Mouse (Mus musculus) MEL (cell line): ENCODE data around the gene Abl1. TPM values are rescaled to one million over a fixed set of nuclear protein-coding genes. Genes with fewer than 3 reads are reported as not detected.

ENCODE experiments used
- DNase-seq: peaks from one replicate; pipeline ENCODE4 v3.0.0; 2011; ENCODE audit warnings: low read depth, low spot score
- H3K27ac ChIP-seq: 2 replicates; pipeline ENCODE4 v1.5.1; 2012; ENCODE audit warnings: low read depth, mild to moderate bottlenecking, control low read depth, low read length, moderate library complexity; ENCODE audit not compliant: control insufficient read depth
- H3K27me3 ChIP-seq, 2 experiments: fragments of 150-350 bp in 1 of 2; sonication (generic) in 1 of 2; 2 replicates each; pipeline ENCODE4 v1.6.1; 2012; ENCODE audit warnings: low read length in 2 of 2, mild to moderate bottlenecking in 2 of 2, improper control_type of control experiment in 1 of 2, moderate library complexity in 1 of 2; ENCODE audit not compliant: insufficient read depth in 2 of 2, control insufficient read depth in 1 of 2
- H3K36me3 ChIP-seq, 2 experiments: 2 replicates each; pipeline ENCODE4 v1.6.1; 2012 to 2014; ENCODE audit warnings: low read length in 2 of 2, improper control_type of control experiment in 1 of 2, inconsistent platforms in 1 of 2, mild to moderate bottlenecking in 1 of 2; ENCODE audit not compliant: insufficient read depth in 2 of 2, control insufficient read depth in 1 of 2
- H3K4me1 ChIP-seq, 2 experiments: fragments of 150-350 bp in 1 of 2; sonication (generic) in 1 of 2; 2 replicates each; pipeline ENCODE4 v1.6.1; 2012; ENCODE audit warnings: low read length in 2 of 2, improper control_type of control experiment in 1 of 2, mild to moderate bottlenecking in 1 of 2; ENCODE audit not compliant: insufficient read depth in 2 of 2, control insufficient read depth in 1 of 2
- H3K4me3 ChIP-seq, 2 experiments: fragments of 150-350 bp in 1 of 2; sonication (generic) in 1 of 2; 2 replicates each; pipeline ENCODE4 v1.5.1; 2012; ENCODE audit warnings: low read depth in 2 of 2, low read length in 2 of 2, mild to moderate bottlenecking in 2 of 2, moderate library complexity in 2 of 2, control low read depth in 1 of 2, improper control_type of control experiment in 1 of 2; ENCODE audit not compliant: control insufficient read depth in 1 of 2, insufficient read depth in 1 of 2
- H3K79me2 ChIP-seq: 2 replicates; pipeline ENCODE4 v1.6.1; 2012; ENCODE audit warnings: mild to moderate bottlenecking, low read length, moderate library complexity; ENCODE audit not compliant: control insufficient read depth, poor library complexity, insufficient read depth
- H3K9ac ChIP-seq: 2 replicates; pipeline ENCODE4 v1.6.1; 2012; ENCODE audit warnings: low read depth, mild to moderate bottlenecking, control low read depth, low read length, moderate library complexity; ENCODE audit not compliant: control insufficient read depth, poor library complexity, severe bottlenecking
- H3K9me3 ChIP-seq: fragments of 150-350 bp; sonication (generic); replicated peaks from 2 replicates; pipeline ENCODE4 v1.6.1; 2012; ENCODE audit warnings: mild to moderate bottlenecking, low read length, improper control_type of control experiment, moderate library complexity; ENCODE audit not compliant: insufficient read depth
- CHD1 ChIP-seq: IDR thresholded peaks from 2 replicates; pipeline ENCODE4 v1.6.1; 2012; ENCODE audit warnings: low read depth, mild to moderate bottlenecking, inconsistent platforms, low read length, improper control_type of control experiment
- CHD2 ChIP-seq: IDR thresholded peaks from 2 replicates; pipeline ENCODE4 v1.6.1; 2011; ENCODE audit warnings: low read length, improper control_type of control experiment
- E2F4 ChIP-seq: IDR thresholded peaks from 2 replicates; pipeline ENCODE4 v1.6.1; 2011; ENCODE audit warnings: low read depth, low read length, improper control_type of control experiment, borderline replicate concordance
- ELF1 ChIP-seq: IDR thresholded peaks from 2 replicates; pipeline ENCODE4 v1.6.1; 2014; ENCODE audit warnings: low read depth, mild to moderate bottlenecking, inconsistent platforms, low read length, improper control_type of control experiment, moderate library complexity
- ETS1 ChIP-seq: IDR thresholded peaks from 2 replicates; pipeline ENCODE4 v1.6.1; 2012; ENCODE audit warnings: low read depth, mild to moderate bottlenecking, inconsistent platforms, low read length, improper control_type of control experiment, moderate library complexity
- GATA1 ChIP-seq: IDR thresholded peaks from 2 replicates; pipeline ENCODE4 v1.6.1; 2011; ENCODE audit warnings: low read depth, low read length, improper control_type of control experiment
- HCFC1 ChIP-seq: IDR thresholded peaks from 2 replicates; pipeline ENCODE4 v1.6.1; 2012; ENCODE audit warnings: low read depth, mild to moderate bottlenecking, inconsistent platforms, low read length, improper control_type of control experiment, moderate library complexity
- JUND ChIP-seq: IDR thresholded peaks from 2 replicates; pipeline ENCODE4 v1.6.1; 2011; ENCODE audit warnings: low read depth, mild to moderate bottlenecking, improper control_type of control experiment, low read length
- MYB ChIP-seq: IDR thresholded peaks from 2 replicates; pipeline ENCODE4 v1.6.1; 2011; ENCODE audit warnings: mild to moderate bottlenecking, low read depth, low read length, improper control_type of control experiment
- MYC ChIP-seq: IDR thresholded peaks from 2 replicates; pipeline ENCODE4 v1.6.1; 2011; ENCODE audit warnings: low read depth, mild to moderate bottlenecking, low read length, improper control_type of control experiment, moderate library complexity
- NELFE ChIP-seq: IDR thresholded peaks from 2 replicates; pipeline ENCODE4 v1.6.1; 2011; ENCODE audit warnings: low read depth, low read length, improper control_type of control experiment
- NRF1 ChIP-seq: IDR thresholded peaks from 2 replicates; pipeline ENCODE4 v1.6.1; 2014; ENCODE audit warnings: low read depth, mild to moderate bottlenecking, inconsistent platforms, low read length, improper control_type of control experiment, moderate library complexity; ENCODE audit not compliant: poor library complexity, insufficient read depth, severe bottlenecking
- POLR2A ChIP-seq, 2 experiments: IDR thresholded peaks; 2 replicates each; pipeline ENCODE4 v1.6.1; 2011 to 2012; ENCODE audit warnings: low read length in 2 of 2, mild to moderate bottlenecking in 2 of 2, control low read depth in 1 of 2, improper control_type of control experiment in 1 of 2, low read depth in 1 of 2, moderate library complexity in 1 of 2; ENCODE audit not compliant: control insufficient read depth in 1 of 2, insufficient read depth in 1 of 2, poor library complexity in 1 of 2
- RAD21 ChIP-seq: IDR thresholded peaks from 2 replicates; pipeline ENCODE4 v1.6.1; 2011; ENCODE audit warnings: mild to moderate bottlenecking, low read depth, low read length, improper control_type of control experiment
- TCF12 ChIP-seq: IDR thresholded peaks from 2 replicates; pipeline ENCODE4 v1.6.1; 2014; ENCODE audit warnings: low read depth, mild to moderate bottlenecking, inconsistent platforms, low read length, improper control_type of control experiment, moderate library complexity
- ZC3H11A ChIP-seq: IDR thresholded peaks from 2 replicates; pipeline ENCODE4 v1.6.1; 2012; ENCODE audit warnings: low read depth, mild to moderate bottlenecking, inconsistent platforms, low read length, improper control_type of control experiment
- ZMIZ1 ChIP-seq: IDR thresholded peaks from 2 replicates; pipeline ENCODE4 v1.6.1; 2012; ENCODE audit warnings: low read depth, mild to moderate bottlenecking, inconsistent platforms, low read length, improper control_type of control experiment, moderate library complexity
- polyA plus RNA-seq, 2 experiments: library from polyadenylated mRNA; stranded (reverse) in 1 of 2; unstranded in 1 of 2; fragments of >175 nt in 1 of 2; fragments of >200 nt in 1 of 2; gene quantifications; 2 replicates each; pipeline versions ENCODE4 v1.2.1 to v1.2.4; 2012; ENCODE audit warnings: low replicate concordance in 2 of 2, low read depth in 1 of 2; ENCODE audit not compliant: insufficient read length in 2 of 2, insufficient read depth in 1 of 2, missing spikeins in 1 of 2
- total RNA-seq: library from RNA; depleted of rRNA; stranded (reverse); fragments of 300-350 nt; gene quantifications from 2 replicates; pipeline ENCODE4 v1.2.3, GENCODE M21; 2012

Abl1 gene
- total and polyA plus RNA-seq, 3 experiments = 21.3 to 47.1 TPM; not detected in 1

DNA sequence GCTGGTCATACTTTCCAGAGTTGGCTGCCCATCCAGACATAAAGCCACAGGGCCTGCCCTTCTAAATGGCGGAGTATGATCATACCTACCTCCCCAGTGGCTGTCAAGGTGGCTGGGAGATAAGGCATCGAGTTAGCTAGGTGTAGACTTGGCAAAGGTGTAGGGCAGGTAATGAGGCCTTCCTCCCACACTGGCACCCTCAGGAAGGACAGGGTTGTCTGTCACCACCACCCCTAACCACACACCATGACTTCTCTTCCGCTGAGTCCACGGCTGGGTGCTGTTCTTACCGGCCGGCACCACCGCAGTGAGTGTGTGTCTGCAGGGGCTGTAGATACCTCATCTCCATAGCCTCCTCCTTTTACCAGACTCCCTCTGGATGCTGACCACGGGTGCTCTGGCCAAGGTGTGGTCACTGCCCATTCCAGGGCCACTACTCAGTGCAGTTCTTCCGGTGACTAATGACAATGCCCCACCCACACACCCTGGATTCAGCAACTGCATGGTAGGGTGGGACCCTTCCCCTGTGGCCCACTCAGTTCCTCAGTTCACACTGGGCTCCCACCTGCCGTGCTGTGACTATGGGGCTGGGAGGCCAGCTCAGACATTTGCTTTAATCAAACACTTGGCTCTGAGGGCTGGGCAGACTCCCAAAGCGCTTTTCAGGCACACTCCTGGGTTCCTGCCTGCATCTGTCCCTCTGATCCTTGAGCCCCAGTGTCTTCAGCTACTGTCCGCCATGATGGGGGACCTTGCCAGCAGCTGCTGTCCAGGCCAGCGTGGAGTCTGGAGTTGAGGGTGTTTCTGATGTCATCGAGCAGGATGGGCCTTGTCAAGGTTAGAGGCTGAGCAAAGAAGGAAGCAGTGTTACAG, 123.1 kb downstream of the Abl1 start:
- no peak overlapping the region for H3K4me3 ChIP-seq
- no peaks in the 10 kb centered on the region for H3K9me3 ChIP-seq
- no peaks in the 10 kb centered on the region for H3K27me3 ChIP-seq
- no peak for DNase-seq
- H3K36me3 ChIP-seq = no peaks in the 10 kb centered on the region
- H3K4me1 ChIP-seq = no peaks in the 10 kb centered on the region
- TF ChIP-seq MYB = no peak
- no peak overlapping the region for H3K27ac ChIP-seq
- H3K9ac ChIP-seq = no peak overlapping the region
- H3K79me2 ChIP-seq = no peaks in the 10 kb centered on the region

DNA sequence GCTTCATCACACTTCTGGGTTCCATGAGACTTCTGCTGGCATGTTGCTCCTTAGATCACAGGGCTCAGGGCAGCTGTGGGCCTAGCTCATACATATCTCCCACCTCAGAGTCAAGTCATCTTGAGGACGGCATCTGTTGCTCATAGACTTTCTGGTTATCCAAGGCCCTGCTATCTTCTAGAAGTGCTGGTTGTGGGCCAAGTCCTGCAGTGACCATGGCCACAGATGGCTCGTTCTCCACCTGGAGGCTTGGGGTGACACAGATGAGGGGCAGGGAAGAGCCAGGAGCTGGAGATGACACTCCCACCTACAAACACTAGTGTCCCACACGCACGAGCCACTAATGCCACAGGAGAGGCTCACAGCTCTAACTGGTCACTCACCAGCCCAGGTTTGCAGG, 125.5 kb downstream of the Abl1 start:
- no peak for DNase-seq
- Histone ChIP-seq H3K4me3 (no peak overlapping the region), H3K9me3 (no peaks in the 10 kb centered on the region), H3K4me1 (no peaks in the 10 kb centered on the region), H3K9ac (no peak overlapping the region), H3K27me3 (no peaks in the 10 kb centered on the region), H3K79me2 (no peaks in the 10 kb centered on the region), H3K27ac (no peak overlapping the region), H3K36me3 (no peaks in the 10 kb centered on the region)
- no peak for TF ChIP-seq CHD1
- TF ChIP-seq ETS1 = no peak
- no peak for TF ChIP-seq ELF1
- no peak for TF ChIP-seq RAD21
- no peak for TF ChIP-seq ZMIZ1
- TF ChIP-seq POLR2A (IDR thresholded peaks at IDR 0.05; ENCODE audit: control insufficient read depth in 1 of 2, insufficient read depth in 1 of 2, low read depth in 1 of 2, low read length in 2 of 2, poor library complexity in 1 of 2) = no peak
- no peak for TF ChIP-seq NRF1
- TF ChIP-seq HCFC1 = no peak
- TF ChIP-seq E2F4 = no peak
- no peak for TF ChIP-seq GATA1
- TF ChIP-seq TCF12 = no peak
- no peak for TF ChIP-seq CHD2
- no peak for TF ChIP-seq MYC
- TF ChIP-seq NELFE = no peak

DNA sequence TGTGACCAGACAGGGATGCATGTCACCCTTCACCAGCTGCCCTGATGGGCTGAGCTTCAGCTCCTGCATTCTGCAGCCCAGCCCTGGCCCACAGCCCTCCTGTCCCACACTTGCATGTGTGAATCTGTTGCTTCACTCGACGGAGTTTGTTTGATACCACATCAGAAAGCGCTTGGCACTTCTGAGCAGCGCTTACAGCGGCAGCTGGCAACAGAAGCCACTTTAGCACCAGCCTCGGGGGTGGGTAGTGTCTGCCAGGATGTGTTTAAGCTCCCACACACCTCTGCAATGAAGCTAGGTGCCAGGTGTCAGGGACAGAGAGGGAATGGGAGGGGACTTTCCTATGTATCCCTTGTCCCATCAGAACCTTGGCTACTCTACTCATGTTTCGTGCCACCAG, 126.5 kb downstream of the Abl1 start:
- H3K36me3 ChIP-seq = no peaks in the 10 kb centered on the region
- DNase-seq = no peak
- TF ChIP-seq ETS1 (no peak), JUND (no peak), ZC3H11A (no peak), POLR2A (IDR thresholded peaks at IDR 0.05; ENCODE audit: control insufficient read depth in 1 of 2, insufficient read depth in 1 of 2, low read depth in 1 of 2, low read length in 2 of 2, poor library complexity in 1 of 2) (no peak), GATA1 (no peak), E2F4 (no peak)

More for the DNA sequence above, 126.5 kb downstream of the Abl1 start:
- H3K79me2 ChIP-seq = no peaks in the 10 kb centered on the region
- H3K9ac ChIP-seq = no peak overlapping the region
- no peaks in the 10 kb centered on the region for H3K27me3 ChIP-seq
- no peak overlapping the region for H3K4me3 ChIP-seq
- H3K9me3 ChIP-seq = no peaks in the 10 kb centered on the region
- H3K27ac ChIP-seq = no peak overlapping the region
- no peaks in the 10 kb centered on the region for H3K4me1 ChIP-seq
